Mouse (Mus musculus) MEL (cell line): ENCODE results near the gene Rif1.

Experiments
- EP300 ChIP-seq, 2 experiments: IDR thresholded peaks; 2 replicates each; pipeline ENCODE4 v1.6.1; 2011; ENCODE audit warnings: improper control_type of control experiment in 2 of 2, low read length in 2 of 2, low read depth in 1 of 2, mild to moderate bottlenecking in 1 of 2
- HCFC1 ChIP-seq: IDR thresholded peaks from 2 replicates; pipeline ENCODE4 v1.6.1; 2012; ENCODE audit warnings: low read depth, mild to moderate bottlenecking, inconsistent platforms, low read length, improper control_type of control experiment, moderate library complexity
- JUND ChIP-seq: IDR thresholded peaks from 2 replicates; pipeline ENCODE4 v1.6.1; 2011; ENCODE audit warnings: low read depth, mild to moderate bottlenecking, improper control_type of control experiment, low read length
- MEF2A ChIP-seq: IDR thresholded peaks from 2 replicates; pipeline ENCODE4 v1.6.1; 2014; ENCODE audit warnings: low read depth, mild to moderate bottlenecking, inconsistent platforms, low read length, improper control_type of control experiment; ENCODE audit not compliant: poor library complexity, insufficient replicate concordance, severe bottlenecking; ENCODE audit errors: extremely low read depth
- MXI1 ChIP-seq: IDR thresholded peaks from 2 replicates; pipeline ENCODE4 v1.6.1; 2011; ENCODE audit warnings: mild to moderate bottlenecking, low read depth, low read length, improper control_type of control experiment
- NELFE ChIP-seq: IDR thresholded peaks from 2 replicates; pipeline ENCODE4 v1.6.1; 2011; ENCODE audit warnings: low read depth, low read length, improper control_type of control experiment
- POLR2A ChIP-seq, 2 experiments: IDR thresholded peaks; 2 replicates each; pipeline ENCODE4 v1.6.1; 2011 to 2012; ENCODE audit warnings: low read length in 2 of 2, mild to moderate bottlenecking in 2 of 2, control low read depth in 1 of 2, improper control_type of control experiment in 1 of 2, low read depth in 1 of 2, moderate library complexity in 1 of 2; ENCODE audit not compliant: control insufficient read depth in 1 of 2, insufficient read depth in 1 of 2, poor library complexity in 1 of 2

- TF ChIP-seq POLR2A (IDR thresholded peaks at IDR 0.05; ENCODE audit: control insufficient read depth in 1 of 2, insufficient read depth in 1 of 2, low read depth in 1 of 2, low read length in 2 of 2, poor library complexity in 1 of 2) (no peak), NELFE (no peak), MXI1 (no peak), MEF2A (no peak), EP300 (IDR thresholded peaks at IDR 0.05; ENCODE audit: low read depth in 1 of 2, low read length in 2 of 2) (no peak), JUND (no peak), HCFC1 (no peak)
These were observed 21.8 kb upstream of the Rif1 start for GRCm38 (mm10) chr2:52050823-52051222.
